Mouse (Mus musculus) kidney, embryonic 14.5 days (tissue): ENCODE measurements around the gene Myo19. TPM values are rescaled to one million over a fixed set of nuclear protein-coding genes. Genes with fewer than 3 reads are reported as not detected.

Experiments
- ATAC-seq: fragments of 200-750 bp; cut with Nextera tagmentation; 2 replicates; pipeline ENCODE4 v1.8.0; 2017; ENCODE audit warnings: moderate number of reproducible peaks, mild to moderate bottlenecking, moderate TSS enrichment, moderate library complexity; ENCODE audit not compliant: low FRiP score, low TSS enrichment
- H3K27ac ChIP-seq: fragments of 300-500 bp; sonication (generic); 2 replicates; pipeline ENCODE4 v1.5.1; 2014; ENCODE audit warnings: low read depth, mild to moderate bottlenecking, low read length, moderate library complexity, mixed read lengths
- H3K27me3 ChIP-seq: fragments of 300-500 bp; sonication (generic); 2 replicates; pipeline ENCODE4 v1.6.1; 2014; ENCODE audit warnings: mild to moderate bottlenecking, low read length; ENCODE audit not compliant: control insufficient read depth, insufficient read depth
- H3K36me3 ChIP-seq: fragments of 300-500 bp; sonication (generic); 2 replicates; pipeline ENCODE4 v1.6.1; 2014; ENCODE audit warnings: low read length, mixed read lengths; ENCODE audit not compliant: control insufficient read depth, insufficient read depth
- H3K4me1 ChIP-seq: fragments of 300-500 bp; sonication (generic); 2 replicates; pipeline ENCODE4 v1.6.1; 2014; ENCODE audit warnings: low read length, mixed read lengths; ENCODE audit not compliant: control insufficient read depth, insufficient read depth
- H3K4me2 ChIP-seq: fragments of 300-500 bp; sonication (generic); replicated peaks from 2 replicates; pipeline ENCODE4 v1.6.1; 2014; ENCODE audit warnings: low read depth, mild to moderate bottlenecking, low read length
- H3K4me3 ChIP-seq: fragments of 300-500 bp; sonication (generic); 2 replicates; pipeline ENCODE4 v1.5.1; 2014; ENCODE audit warnings: mild to moderate bottlenecking, low read length
- H3K9ac ChIP-seq: fragments of 300-500 bp; sonication (generic); 2 replicates; pipeline ENCODE4 v1.6.1; 2014; ENCODE audit warnings: low read depth, mild to moderate bottlenecking, low read length, moderate library complexity
- H3K9me3 ChIP-seq: fragments of 300-500 bp; sonication (generic); 2 replicates; pipeline ENCODE4 v1.6.1; 2016; ENCODE audit warnings: low read length; ENCODE audit not compliant: control insufficient read depth
- WGBS: fragments of 180-500 bp; shearing (Covaris S2); extraction: QIAGEN DNeasy Blood & Tissue Kit; methylation state at CpG from one replicate; pipeline ENCODE4 v1.1.7; 2014; 5-methylcytosine and 5-hydroxymethylcytosine counted together
- polyA plus RNA-seq: library from polyadenylated mRNA; unstranded; fragments of >200 nt; fragmentation: Nextera tagmentation; extraction: Ambion mirVana; gene quantifications from 2 replicates; pipeline ENCODE4 v1.2.1, GENCODE M21; 2014

Gene Myo19
- polyA plus RNA-seq, 1 experiment from 2014 or later = 15.0 TPM

DNA sequence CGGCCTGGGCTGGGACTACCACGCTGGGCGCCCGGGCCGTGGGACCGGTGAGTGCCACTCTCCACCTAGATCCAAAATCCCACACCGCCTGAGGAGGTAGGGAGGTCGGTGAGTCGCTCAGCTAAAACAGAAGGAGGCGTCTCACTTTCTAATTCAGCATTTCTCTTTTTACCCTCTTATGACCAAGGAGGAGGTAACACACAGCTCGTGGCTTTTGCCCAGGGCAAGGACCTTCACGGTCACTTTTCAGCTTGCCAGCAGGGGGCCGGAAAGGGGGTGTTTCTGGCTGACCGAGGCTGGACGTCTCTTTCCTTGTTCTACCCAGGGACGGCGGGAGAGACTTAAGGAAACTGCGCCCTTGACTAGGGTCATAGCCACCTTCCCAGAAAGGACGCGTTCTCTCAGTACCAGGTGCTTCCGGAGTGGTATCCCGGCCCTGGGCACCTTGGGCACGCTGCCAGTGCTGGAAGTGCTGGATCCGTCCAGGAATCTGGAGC lies 565 bp downstream of the Myo19 start:
- no peaks in the 10 kb centered on the region for H3K27me3 ChIP-seq
- peak overlapping the region; percentile 94 for H3K27ac ChIP-seq
- H3K9me3 ChIP-seq = no peaks in the 10 kb centered on the region
- H3K4me1 ChIP-seq = peaks cover 11% of the 10 kb centered on the region
- peak; percentile 70 for ATAC-seq
- peaks cover 34% of the 10 kb centered on the region for H3K36me3 ChIP-seq
- peak overlapping the region; percentile 95 for H3K4me3 ChIP-seq
- WGBS = 0% methylated on average over 20 of the region's 24 CpGs
- H3K4me2 ChIP-seq = peak overlapping the region; percentile 89
- H3K9ac ChIP-seq = peak overlapping the region; percentile 89

DNA sequence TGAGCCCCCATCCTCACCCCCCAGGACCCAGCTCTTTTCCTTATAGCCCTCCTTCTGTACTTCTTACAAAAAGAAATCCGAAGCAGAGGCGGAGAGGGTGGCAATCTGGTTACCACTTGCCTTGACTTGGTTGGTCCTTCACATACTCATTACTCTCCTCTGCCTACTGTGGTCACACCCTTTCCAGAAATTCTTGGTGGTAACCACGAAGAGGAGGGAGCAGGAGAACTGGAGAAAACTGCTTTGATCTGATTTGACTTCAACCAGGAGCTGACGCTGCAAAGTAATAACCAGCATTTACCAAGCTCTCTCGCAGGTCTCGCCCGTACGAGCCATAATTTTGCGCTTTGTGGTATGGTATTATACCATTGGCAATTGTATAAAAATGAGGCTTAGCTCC lies 1.0 kb downstream of the Myo19 start:
- Histone ChIP-seq H3K36me3 (peaks cover 37% of the 10 kb centered on the region), H3K4me3 (peak overlapping the region; percentile 95), H3K27ac (peak overlapping the region; percentile 94), H3K27me3 (no peaks in the 10 kb centered on the region), H3K4me2 (peak overlapping the region; percentile 89), H3K4me1 (peaks cover 11% of the 10 kb centered on the region), H3K9me3 (no peaks in the 10 kb centered on the region), H3K9ac (peak overlapping the region; percentile 89)
- ATAC-seq = no peak
- 43% methylated on average over 9 of the region's 9 CpGs for WGBS

DNA sequence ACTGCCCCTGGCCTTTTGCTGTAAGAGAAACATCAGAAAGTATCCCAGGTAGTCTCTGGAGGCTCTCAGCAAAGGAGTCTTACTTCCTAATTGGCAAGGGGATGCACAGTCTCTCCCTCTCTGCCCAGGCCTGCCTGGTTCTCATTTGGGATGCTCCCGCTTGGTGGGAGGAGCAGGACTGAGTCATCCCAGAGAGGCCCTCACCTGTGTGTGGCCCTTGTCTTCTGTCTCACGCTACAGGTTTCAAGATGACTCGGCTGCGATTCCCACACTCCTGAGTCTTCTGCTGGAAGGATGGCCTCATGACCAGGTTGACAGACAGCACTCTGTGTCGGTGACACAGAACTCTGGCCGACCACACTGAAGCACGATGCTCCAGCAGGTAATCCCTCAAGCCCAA lies 2.4 kb downstream of the Myo19 start:
- H3K9ac ChIP-seq = no peak overlapping the region
- no peak for ATAC-seq
- no peaks in the 10 kb centered on the region for H3K9me3 ChIP-seq
- peaks cover 11% of the 10 kb centered on the region for H3K4me1 ChIP-seq
- H3K4me2 ChIP-seq = no peak overlapping the region
- no peak overlapping the region for H3K27ac ChIP-seq
- H3K36me3 ChIP-seq = peaks cover 44% of the 10 kb centered on the region
- 92% methylated on average over 7 of the region's 7 CpGs for WGBS
- no peaks in the 10 kb centered on the region for H3K27me3 ChIP-seq
- no peak overlapping the region for H3K4me3 ChIP-seq

DNA sequence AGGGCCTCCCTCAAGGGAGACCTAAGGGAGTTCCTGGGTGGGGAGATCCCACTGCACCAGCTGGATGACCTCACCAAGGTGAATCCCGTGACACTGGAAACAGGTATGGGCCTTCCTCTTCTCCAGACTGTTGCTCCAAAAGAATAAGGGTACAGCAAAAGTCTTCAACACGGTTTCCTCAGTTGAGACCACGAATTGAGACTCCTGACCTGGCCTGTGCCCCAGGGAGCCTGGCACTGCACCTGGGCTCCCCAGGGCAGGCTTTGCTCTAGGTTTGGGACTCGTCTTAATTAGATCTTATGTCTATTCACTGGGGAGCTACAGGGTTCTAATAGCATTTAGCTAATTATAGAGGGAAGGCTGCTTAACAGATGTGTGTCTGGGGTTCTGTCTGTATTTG lies 5.3 kb downstream of the Myo19 start:
- ATAC-seq = no peak
- H3K4me1 ChIP-seq = peaks cover 6% of the 10 kb centered on the region
- no peak overlapping the region for H3K27ac ChIP-seq
- H3K36me3 ChIP-seq = peaks cover 54% of the 10 kb centered on the region
- H3K4me3 ChIP-seq = no peak overlapping the region
- no peaks in the 10 kb centered on the region for H3K9me3 ChIP-seq
- H3K27me3 ChIP-seq = no peaks in the 10 kb centered on the region
- H3K4me2 ChIP-seq = no peak overlapping the region
- no peak overlapping the region for H3K9ac ChIP-seq
- WGBS = 88% methylated on average over 4 of the region's 4 CpGs

DNA sequence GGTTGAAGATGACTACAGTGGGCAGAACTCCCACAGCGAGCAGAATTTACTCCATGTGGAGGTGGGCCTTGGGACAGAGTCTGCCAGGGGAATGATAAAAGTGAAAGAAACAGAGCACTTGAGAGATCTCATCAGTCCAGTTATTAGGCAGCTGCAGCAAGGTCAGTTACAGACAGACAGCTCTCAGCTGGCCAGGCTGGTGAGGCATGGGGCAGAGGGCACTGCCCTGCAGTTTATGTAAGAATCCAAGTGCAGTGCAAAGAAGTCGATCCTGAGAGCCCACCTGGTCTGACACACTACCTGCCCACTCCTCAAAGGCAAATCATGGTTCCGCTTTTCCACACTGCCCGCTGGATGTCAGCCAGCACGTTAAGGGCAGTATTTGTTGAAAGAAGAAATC lies 6.3 kb downstream of the Myo19 start:
- ATAC-seq = no peak
- H3K36me3 ChIP-seq = peaks cover 57% of the 10 kb centered on the region

GRCm38 (mm10) chr11:84886767-84887511 lies 7.0 kb downstream of the Myo19 start:
- no peak overlapping the region for H3K4me2 ChIP-seq
- no peak overlapping the region for H3K27ac ChIP-seq
- no peaks in the 10 kb centered on the region for H3K9me3 ChIP-seq
- H3K4me3 ChIP-seq = no peak overlapping the region
- WGBS = 81% methylated on average over 11 of the region's 11 CpGs
- peaks cover 63% of the 10 kb centered on the region for H3K36me3 ChIP-seq
- no peak for ATAC-seq
- H3K9ac ChIP-seq = no peak overlapping the region
- H3K4me1 ChIP-seq = no peaks in the 10 kb centered on the region
- no peaks in the 10 kb centered on the region for H3K27me3 ChIP-seq

More for the DNA sequence above, 6.3 kb downstream of the Myo19 start:
- Histone ChIP-seq H3K27me3 (no peaks in the 10 kb centered on the region), H3K9ac (no peak overlapping the region), H3K4me1 (peaks cover 3% of the 10 kb centered on the region), H3K4me3 (no peak overlapping the region), H3K4me2 (no peak overlapping the region), H3K27ac (no peak overlapping the region), H3K9me3 (no peaks in the 10 kb centered on the region)
- WGBS = 89% methylated on average over 5 of the region's 5 CpGs

DNA sequence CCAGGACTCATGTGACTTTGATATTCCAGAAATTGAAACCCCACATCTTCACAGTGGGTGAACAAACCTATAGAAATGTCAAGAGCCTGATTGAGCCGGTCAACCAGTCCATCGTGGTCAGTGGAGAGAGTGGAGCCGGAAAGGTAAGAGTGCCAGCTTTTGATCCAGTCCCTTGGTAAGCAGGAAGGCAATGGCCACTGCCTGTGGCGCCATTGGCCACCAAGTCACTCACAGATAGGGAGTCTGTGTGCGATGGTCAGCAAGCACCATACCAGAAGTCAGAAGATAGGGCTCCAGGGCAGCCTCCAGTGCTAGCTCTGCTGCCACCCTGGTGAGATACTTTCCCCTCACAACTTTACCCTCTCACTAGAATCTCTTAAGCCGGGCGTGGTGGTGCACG lies 8.1 kb downstream of the Myo19 start:
- 94% methylated on average over 8 of the region's 8 CpGs for WGBS
- no peak overlapping the region for H3K4me3 ChIP-seq
- no peaks in the 10 kb centered on the region for H3K4me1 ChIP-seq

DNA sequence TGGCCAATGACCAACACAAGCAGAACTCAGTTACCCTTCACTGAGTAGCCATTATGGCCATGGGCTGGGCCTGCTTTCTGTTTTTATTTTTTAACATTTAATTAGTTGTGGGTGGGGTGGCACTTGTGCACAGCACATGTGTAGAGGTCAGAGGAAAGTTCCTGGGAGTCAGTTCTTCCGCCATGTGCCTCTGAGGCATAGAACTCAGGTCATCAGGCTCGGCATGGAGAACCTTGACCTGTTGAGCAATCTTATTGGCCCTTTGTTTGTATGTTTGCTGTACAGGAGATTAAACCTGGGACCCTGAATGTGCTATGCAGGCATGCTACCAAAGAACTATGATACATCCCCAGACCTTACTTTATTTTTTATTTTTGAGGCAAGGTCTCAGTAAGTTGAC lies 9.5 kb downstream of the Myo19 start:
- Histone ChIP-seq H3K27ac (no peak overlapping the region), H3K9ac (no peak overlapping the region), H3K4me2 (no peak overlapping the region), H3K27me3 (no peaks in the 10 kb centered on the region), H3K36me3 (peaks cover 60% of the 10 kb centered on the region), H3K4me1 (no peaks in the 10 kb centered on the region), H3K9me3 (no peaks in the 10 kb centered on the region), H3K4me3 (no peak overlapping the region)
- 96% methylated on average over 2 of the region's 2 CpGs for WGBS
- ATAC-seq = no peak

More for the DNA sequence above, 8.1 kb downstream of the Myo19 start:
- no peak for ATAC-seq
- peaks cover 63% of the 10 kb centered on the region for H3K36me3 ChIP-seq
- no peaks in the 10 kb centered on the region for H3K9me3 ChIP-seq
- H3K4me2 ChIP-seq = no peak overlapping the region
- H3K9ac ChIP-seq = no peak overlapping the region
- H3K27me3 ChIP-seq = no peaks in the 10 kb centered on the region
- no peak overlapping the region for H3K27ac ChIP-seq

DNA sequence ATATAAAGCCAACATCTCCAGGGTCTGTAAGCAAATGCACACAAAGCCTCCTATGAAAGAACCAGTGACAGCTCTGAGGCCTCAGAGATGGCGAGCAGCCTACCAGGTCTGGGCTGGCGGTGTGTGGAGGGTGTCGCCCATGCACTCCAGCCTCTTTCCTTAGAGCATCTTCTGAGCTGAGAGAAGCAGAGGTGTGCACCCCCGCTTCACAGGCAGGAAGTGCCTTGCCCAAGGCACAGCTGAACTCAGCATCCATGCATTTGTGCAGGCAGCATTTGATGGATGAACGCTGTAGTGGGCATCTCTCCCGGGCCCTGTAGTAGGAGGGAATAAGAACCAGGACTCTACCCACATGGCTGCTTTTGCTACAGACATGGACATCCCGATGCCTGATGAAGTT lies 11.8 kb downstream of the Myo19 start:
- Histone ChIP-seq H3K4me3 (no peak overlapping the region), H3K36me3 (peaks cover 53% of the 10 kb centered on the region), H3K4me1 (no peaks in the 10 kb centered on the region), H3K9me3 (no peaks in the 10 kb centered on the region), H3K4me2 (no peak overlapping the region), H3K27me3 (no peaks in the 10 kb centered on the region), H3K27ac (no peak overlapping the region), H3K9ac (no peak overlapping the region)
- no peak for ATAC-seq
- 93% methylated on average over 7 of the region's 7 CpGs for WGBS
